9 mouse cellular contexts compared by ENCODE assay signal in genomic region chr6:114224399-114224798, GRCm38 (mm10). TPM values are rescaled to one million over a fixed set of nuclear protein-coding genes. Genes with fewer than 3 reads are reported as not detected.
DNase-seq lines count a peak whose midpoint lies in the region; ATAC-seq lines count a peak whose summit lies in the region.
"Had no signal": no experiment of that assay in that cellular context is flagged by ENCODE, and none has a peak within 500 bp of the region (broad histone marks: within the 10 kb centered on the region; RNA-seq: fewer than 3 reads in every experiment).

No protein-coding gene starts in this region.

- 0 out of 2 replicates have a peak, but pooled peaks cover 2% of the 10 kb centered on the region for H3K4me1 ChIP-seq in heart, embryonic 10.5 days
- peaks cover 3% of the 10 kb centered on the region; the same call in 1 of the 2 replicates for H3K4me1 ChIP-seq in hindbrain, embryonic 16.5 days (ENCODE audit: control insufficient read depth, insufficient read depth, low read depth, low read length)

- no peak overlapping the region for H3K9ac ChIP-seq in hindbrain, embryonic 16.5 days (ENCODE audit: low read depth, low read length)

- DNase-seq in heart, postnatal 4 days: peak; percentile 17
- DNase-seq in heart, embryonic 10.5 days (ENCODE audit: low spot score): no peak
- peak; percentile 10 for DNase-seq in thymus, postnatal 4 days
- DNase-seq in thymus, postnatal 36 days: no peak
- DNase-seq in right cerebral cortex, postnatal 14 days: peak; percentile 49
- no peak for DNase-seq in gastrocnemius, adult 8-10 months (ENCODE audit: low spot score in 2 of 2)
- DNase-seq in thymus, postnatal 25 days: no peak

- WGBS in heart, embryonic 10.5 days: 19% methylated on average over 4 of the region's 4 CpGs
- 23% methylated on average over 4 of the region's 4 CpGs for whole genome bisulfite sequencing in hindbrain, embryonic 16.5 days

- peaks cover 20% of the 10 kb centered on the region; the same call in 1 of the 2 replicates for H3K27me3 ChIP-seq in heart, embryonic 10.5 days (ENCODE audit: insufficient read depth, poor library complexity, severe bottlenecking)
- no peaks in the 10 kb centered on the region for H3K27me3 ChIP-seq in hindbrain, embryonic 16.5 days (replicated peaks; ENCODE audit: control insufficient read depth, insufficient read depth, low read length)

- H3K27ac ChIP-seq in heart, embryonic 10.5 days: no peak overlapping the region
- H3K27ac ChIP-seq in hindbrain, embryonic 16.5 days (ENCODE audit: low read depth, low read length): 0 out of 2 replicates have a peak overlapping the region, but pooled peaks have one; percentile 3

- H3K9me3 ChIP-seq in heart, embryonic 10.5 days: no peaks in the 10 kb centered on the region
- H3K9me3 ChIP-seq in hindbrain, embryonic 16.5 days (ENCODE audit: control insufficient read depth, low read length): no peaks in the 10 kb centered on the region

- H3K4me3 ChIP-seq in heart, embryonic 10.5 days: no peak overlapping the region
- H3K4me3 ChIP-seq in hindbrain, embryonic 16.5 days (ENCODE audit: low read length): no peak overlapping the region

- no peak overlapping the region for H3K4me2 ChIP-seq in hindbrain, embryonic 16.5 days (ENCODE audit: low read length)

- ATAC-seq in hindbrain, embryonic 16.5 days: no peak

- H3K36me3 ChIP-seq in heart, embryonic 10.5 days: no peaks in the 10 kb centered on the region
- H3K36me3 ChIP-seq in hindbrain, embryonic 16.5 days (ENCODE audit: control insufficient read depth, insufficient read depth, low read length): no peaks in the 10 kb centered on the region

RNA-seq across cellular contexts. Expression of gene Slc6a1, which starts 58.0 kb away (rescaled TPM):
- total RNA-seq in heart, postnatal 4 days (2021): under 1 TPM; 0.18 to 0.29 TPM
- 0.48 and 0.54 TPM in 2 replicates for polyA plus RNA-seq in heart, embryonic 10.5 days (2016; fragmentation: Nextera tagmentation; extraction: Ambion mirVana)
- 166 and 172 TPM in 2 replicates for polyA plus RNA-seq in hindbrain, embryonic 16.5 days (2015; fragmentation: Nextera tagmentation; extraction: Ambion mirVana)
- total RNA-seq in gastrocnemius, adult 8-10 months (2022): under 1 TPM in 2 of 4 experiments, not detected in 2; 0.34 to 0.75 TPM
- total RNA-seq: adrenal gland, postnatal 36 days had no signal

Comparison
In these comparisons a context has a peak if more than half of its experiments do, and no peak if none do; other contexts are left out.
1. DNase-seq: peak in heart, postnatal 4 days (single experiment), thymus, postnatal 4 days (single experiment) and right cerebral cortex, postnatal 14 days (single experiment); none in heart, embryonic 10.5 days (single experiment), thymus, postnatal 36 days (0 of 2), gastrocnemius, adult 8-10 months (0 of 2) and thymus, postnatal 25 days (single experiment).